Mouse (Mus musculus): Measurements from ENCODE around the gene Ociad1. TPM values are rescaled to one million over a fixed set of nuclear protein-coding genes. Genes with fewer than 3 reads are reported as not detected.

The Ociad1 gene
- polyA plus RNA-seq, 1 experiment from 2014 or later = 212 TPM

Other genes with a start within 250 kb of the Ociad1 start
- gene Fryl, start 36.2 kb upstream of the Ociad1 start, polyA plus RNA-seq (2015; fragmentation: Nextera tagmentation; extraction: Ambion mirVana) = 46.1 and 46.7 TPM in 2 replicates
- gene Ociad2, start 48.2 kb downstream of the Ociad1 start, polyA plus RNA-seq (2015; fragmentation: Nextera tagmentation; extraction: Ambion mirVana) = 13.5 and 16.7 TPM in 2 replicates
- 0.09 and 0.30 TPM in 2 replicates for gene Cwh43, start 113.3 kb downstream of the Ociad1 start, polyA plus RNA-seq (2015; fragmentation: Nextera tagmentation; extraction: Ambion mirVana)
- gene Dcun1d4, start 188.2 kb downstream of the Ociad1 start, polyA plus RNA-seq (2015; fragmentation: Nextera tagmentation; extraction: Ambion mirVana) = 42.8 and 47.8 TPM in 2 replicates

All from forebrain, embryonic 13.5 days (tissue).